Mouse (Mus musculus) midbrain, postnatal 0 days (tissue): Measurements from ENCODE around the gene Nrg3. TPM values are rescaled to one million over a fixed set of nuclear protein-coding genes. Genes with fewer than 3 reads are reported as not detected.

Experiments used
- ATAC-seq: fragments of 200-750 bp; cut with Nextera tagmentation; 2 replicates; pipeline ENCODE4 v1.8.0; 2017; ENCODE audit warnings: moderate number of reproducible peaks, mild to moderate bottlenecking, moderate TSS enrichment, moderate library complexity; ENCODE audit not compliant: low FRiP score
- DNase-seq: peaks from one replicate; pipeline ENCODE4 v3.0.0-alpha.2; 2015; ENCODE audit warnings: low spot score
- H3K27ac ChIP-seq: fragments of 300-500 bp; sonication (generic); 2 replicates; pipeline ENCODE4 v1.5.1; 2014; ENCODE audit warnings: low read depth, mild to moderate bottlenecking, low read length, mixed read lengths
- H3K27me3 ChIP-seq: fragments of 300-500 bp; sonication (generic); 2 replicates; pipeline ENCODE4 v1.6.1; 2014; ENCODE audit warnings: low read length, control low read depth, mixed read lengths; ENCODE audit not compliant: insufficient read depth
- H3K36me3 ChIP-seq: fragments of 300-500 bp; sonication (generic); 2 replicates; pipeline ENCODE4 v1.6.1; 2014; ENCODE audit warnings: low read length, control low read depth, mixed read lengths; ENCODE audit not compliant: insufficient read depth
- H3K4me1 ChIP-seq: fragments of 300-500 bp; sonication (generic); 2 replicates; pipeline ENCODE4 v1.6.1; 2014; ENCODE audit warnings: mild to moderate bottlenecking, control low read depth, antibody characterized with exemption, low read length, mixed read lengths; ENCODE audit not compliant: insufficient read depth
- H3K4me2 ChIP-seq: fragments of 300-500 bp; sonication (generic); 2 replicates; pipeline ENCODE4 v1.6.1; 2014; ENCODE audit warnings: low read depth, mild to moderate bottlenecking, low read length, mixed read lengths; ENCODE audit not compliant: poor library complexity, severe bottlenecking
- H3K4me3 ChIP-seq: fragments of 300-500 bp; sonication (generic); 2 replicates; pipeline ENCODE4 v1.5.1; 2014; ENCODE audit warnings: low read depth, mild to moderate bottlenecking, low read length, moderate library complexity
- H3K9ac ChIP-seq: fragments of 300-500 bp; sonication (generic); replicated peaks from 2 replicates; pipeline ENCODE4 v1.6.1; 2014; ENCODE audit warnings: mild to moderate bottlenecking, low read length, moderate library complexity, mixed read lengths; ENCODE audit not compliant: poor library complexity, severe bottlenecking
- H3K9me3 ChIP-seq: fragments of 300-500 bp; sonication (generic); 2 replicates; pipeline ENCODE4 v1.6.1; 2016; ENCODE audit warnings: low read length, control low read depth
- CTCF ChIP-seq: IDR thresholded peaks from 2 replicates; pipeline ENCODE4 v1.5.1; 2016; ENCODE audit warnings: antibody characterized with exemption, mild to moderate bottlenecking
- WGBS: fragments of 180-500 bp; shearing (Covaris S2); extraction: QIAGEN DNeasy Blood & Tissue Kit; methylation state at CpG from one replicate; pipeline ENCODE4 v1.1.7; 2014; 5-methylcytosine and 5-hydroxymethylcytosine counted together
- polyA plus RNA-seq: library from polyadenylated mRNA; unstranded; fragments of >200 nt; fragmentation: Nextera tagmentation; extraction: Ambion mirVana; gene quantifications from 2 replicates; pipeline ENCODE4 v1.2.1, GENCODE M21; 2015
- total RNA-seq: library from RNA; depleted of rRNA; stranded (reverse); fragments of >200 nt; gene quantifications from 2 replicates; pipeline ENCODE4 v1.2.3, GENCODE M21; 2014

Gene Nrg3
- total and polyA plus RNA-seq, 2 experiments from 2014 or later = 11.0 to 41.8 TPM

GRCm38 (mm10) chr14:38566182-38566581 lies 906.7 kb downstream of the Nrg3 start:
- no peak overlapping the region for H3K4me3 ChIP-seq
- H3K36me3 ChIP-seq = no peaks in the 10 kb centered on the region
- H3K9me3 ChIP-seq = no peaks in the 10 kb centered on the region
- TF ChIP-seq CTCF = no peak
- H3K27ac ChIP-seq = no peak overlapping the region
- ATAC-seq (no peak), DNase-seq (no peak)
- no peak overlapping the region for H3K4me2 ChIP-seq
- 93% methylated on average over 3 of the region's 3 CpGs for WGBS
- H3K4me1 ChIP-seq = no peaks in the 10 kb centered on the region
- no peaks in the 10 kb centered on the region for H3K27me3 ChIP-seq
- H3K9ac ChIP-seq = no peak overlapping the region

- TF ChIP-seq CTCF = no peak
- H3K27ac ChIP-seq = no peak overlapping the region
- H3K4me2 ChIP-seq = no peak overlapping the region
- no peak overlapping the region for H3K4me3 ChIP-seq
- H3K9me3 ChIP-seq = no peaks in the 10 kb centered on the region
- no peak for ATAC-seq
- no peak overlapping the region for H3K9ac ChIP-seq
- WGBS = 63% methylated on average over 1 of the region's 1 CpGs
- no peaks in the 10 kb centered on the region for H3K27me3 ChIP-seq
- H3K36me3 ChIP-seq = no peaks in the 10 kb centered on the region
- no peaks in the 10 kb centered on the region for H3K4me1 ChIP-seq
- no peak for DNase-seq
Observed at GRCm38 (mm10) chr14:38554636-38555035, 918.3 kb downstream of the Nrg3 start.

- H3K9ac ChIP-seq = no peak overlapping the region
- peak; percentile 26 for DNase-seq
- H3K36me3 ChIP-seq = no peaks in the 10 kb centered on the region
- no peaks in the 10 kb centered on the region for H3K27me3 ChIP-seq
- WGBS = 38% methylated on average over 2 of the region's 2 CpGs
- no peak for TF ChIP-seq CTCF
- H3K4me2 ChIP-seq = no peak overlapping the region
- no peaks in the 10 kb centered on the region for H3K4me1 ChIP-seq
- H3K4me3 ChIP-seq = no peak overlapping the region
- no peaks in the 10 kb centered on the region for H3K9me3 ChIP-seq
- ATAC-seq = no peak
- no peak overlapping the region for H3K27ac ChIP-seq
Observed at GRCm38 (mm10) chr14:38547257-38547656, 925.6 kb downstream of the Nrg3 start.

GRCm38 (mm10) chr14:38535181-38535580 lies 937.7 kb downstream of the Nrg3 start:
- TF ChIP-seq CTCF = no peak
- no peaks in the 10 kb centered on the region for H3K9me3 ChIP-seq
- H3K4me3 ChIP-seq = no peak overlapping the region
- H3K4me1 ChIP-seq = no peaks in the 10 kb centered on the region
- no peak overlapping the region for H3K4me2 ChIP-seq
- H3K9ac ChIP-seq = no peak overlapping the region
- no peak overlapping the region for H3K27ac ChIP-seq
- H3K36me3 ChIP-seq = no peaks in the 10 kb centered on the region
- DNase-seq (no peak), ATAC-seq (no peak)
- WGBS = 90% methylated on average over 1 of the region's 1 CpGs
- H3K27me3 ChIP-seq = no peaks in the 10 kb centered on the region

- no peak for ATAC-seq
- H3K9ac ChIP-seq = no peak overlapping the region
- H3K27me3 ChIP-seq = no peaks in the 10 kb centered on the region
- no peaks in the 10 kb centered on the region for H3K9me3 ChIP-seq
- no peak overlapping the region for H3K4me3 ChIP-seq
- no peak for DNase-seq
- no peak for TF ChIP-seq CTCF
- H3K27ac ChIP-seq = no peak overlapping the region
- no peak overlapping the region for H3K4me2 ChIP-seq
- H3K36me3 ChIP-seq = no peaks in the 10 kb centered on the region
- no peaks in the 10 kb centered on the region for H3K4me1 ChIP-seq
Observed at GRCm38 (mm10) chr14:38533495-38533894, 939.4 kb downstream of the Nrg3 start.

GRCm38 (mm10) chr14:38516232-38516631 lies 956.7 kb downstream of the Nrg3 start:
- no peak for ATAC-seq
- no peak for TF ChIP-seq CTCF
- H3K27ac ChIP-seq = no peak overlapping the region

More at GRCm38 (mm10) chr14:38516232-38516631, 956.7 kb downstream of the Nrg3 start:
- DNase-seq = peak; percentile 6
- Histone ChIP-seq H3K4me1 (no peaks in the 10 kb centered on the region), H3K4me2 (no peak overlapping the region), H3K4me3 (no peak overlapping the region), H3K27me3 (no peaks in the 10 kb centered on the region), H3K9ac (no peak overlapping the region), H3K9me3 (no peaks in the 10 kb centered on the region), H3K36me3 (no peaks in the 10 kb centered on the region)
- WGBS = 77% methylated on average over 5 of the region's 5 CpGs
